Mouse (Mus musculus) stomach, postnatal 0 days (tissue): ENCODE results near the gene Mrpl39. TPM values are rescaled to one million over a fixed set of nuclear protein-coding genes. Genes with fewer than 3 reads are reported as not detected.

Experiments
- ATAC-seq: fragments of 200-750 bp; cut with Nextera tagmentation; 2 replicates; pipeline ENCODE4 v1.8.0; 2017; ENCODE audit not compliant: low FRiP score, low TSS enrichment
- DNase-seq: peaks from one replicate; pipeline ENCODE4 v3.0.0-alpha.2; 2016; ENCODE audit warnings: low spot score
- H3K27ac ChIP-seq: fragments of 300-500 bp; sonication (generic); replicated peaks from 2 replicates; pipeline ENCODE4 v1.5.1; 2014; ENCODE audit warnings: mild to moderate bottlenecking, control low read depth
- H3K27me3 ChIP-seq: fragments of 300-500 bp; sonication (generic); 2 replicates; pipeline ENCODE4 v1.6.1; 2014; ENCODE audit warnings: low read length; ENCODE audit not compliant: control insufficient read depth, insufficient read depth
- H3K36me3 ChIP-seq: fragments of 300-500 bp; sonication (generic); 2 replicates; pipeline ENCODE4 v1.6.1; 2014; ENCODE audit warnings: low read length, mixed read lengths; ENCODE audit not compliant: control insufficient read depth, insufficient read depth
- H3K4me1 ChIP-seq: fragments of 300-500 bp; sonication (generic); replicated peaks from 2 replicates; pipeline ENCODE4 v1.6.1; 2014; ENCODE audit warnings: antibody characterized with exemption; ENCODE audit not compliant: control insufficient read depth, insufficient read depth
- H3K4me2 ChIP-seq: fragments of 300-500 bp; sonication (generic); replicated peaks from 2 replicates; pipeline ENCODE4 v1.6.1; 2014; ENCODE audit warnings: low read depth, mild to moderate bottlenecking, control low read depth, moderate library complexity
- H3K4me3 ChIP-seq: fragments of 300-500 bp; sonication (generic); 2 replicates; pipeline ENCODE4 v1.5.1; 2014; ENCODE audit warnings: low read depth, low read length, control low read depth
- H3K9ac ChIP-seq: fragments of 300-500 bp; sonication (generic); 2 replicates; pipeline ENCODE4 v1.6.1; 2014; ENCODE audit warnings: mild to moderate bottlenecking, low read length, control low read depth, mixed read lengths
- H3K9me3 ChIP-seq: fragments of 300-500 bp; sonication (generic); 2 replicates; pipeline ENCODE4 v1.6.1; 2016; ENCODE audit warnings: low read length; ENCODE audit not compliant: control insufficient read depth
- CTCF ChIP-seq: IDR thresholded peaks from 2 replicates; pipeline ENCODE4 v1.5.1; 2016; ENCODE audit warnings: antibody characterized with exemption, low read depth, mild to moderate bottlenecking, moderate library complexity
- EP300 ChIP-seq: optimal IDR thresholded peaks from 2 replicates; pipeline ENCODE3; 2016; ENCODE audit warnings: antibody characterized with exemption
- WGBS: fragments of 180-500 bp; shearing (Covaris S2); extraction: QIAGEN DNeasy Blood & Tissue Kit; methylation state at CpG from one replicate; pipeline ENCODE4 v1.1.7; 2014; 5-methylcytosine and 5-hydroxymethylcytosine counted together
- polyA plus RNA-seq: library from polyadenylated mRNA; unstranded; fragments of >200 nt; fragmentation: Nextera tagmentation; extraction: Ambion mirVana; gene quantifications from 2 replicates; pipeline ENCODE4 v1.2.1, GENCODE M21; 2015

The Mrpl39 gene
- polyA plus RNA-seq, 1 experiment from 2014 or later: 31.2 TPM

DNA sequence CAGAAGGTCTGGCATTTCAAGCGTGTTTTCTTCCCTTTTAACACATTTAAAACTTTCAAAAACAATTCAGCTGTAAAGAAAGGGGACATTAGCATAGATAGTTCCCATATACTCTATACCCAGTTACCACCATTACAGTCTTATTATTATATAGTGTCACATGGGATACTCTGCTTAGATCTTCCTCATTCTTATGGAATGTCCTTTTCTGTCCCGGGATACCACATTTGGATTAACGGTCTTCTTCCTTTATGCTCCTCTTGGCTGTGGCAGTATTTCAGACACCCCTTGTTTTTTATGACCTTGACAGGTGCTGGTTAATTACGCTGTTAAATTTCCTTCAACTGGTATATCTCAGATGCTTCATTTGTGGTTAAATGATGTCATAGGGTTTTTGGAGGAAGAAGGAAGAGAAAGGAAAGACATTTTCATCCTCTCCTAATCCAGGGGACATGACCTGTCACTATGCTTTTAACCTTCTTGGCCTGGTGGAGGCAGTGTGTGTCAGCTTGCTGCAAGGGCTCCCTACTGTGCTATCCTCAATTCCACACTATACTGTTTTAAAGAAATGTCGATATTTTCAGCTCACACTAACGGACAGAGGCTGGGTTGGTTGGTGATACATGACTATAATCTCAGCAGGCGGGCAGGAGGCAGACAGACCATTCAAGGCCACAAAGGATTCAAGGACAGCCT, 40.7 kb upstream of the Mrpl39 start:
- TF ChIP-seq EP300: no peak
- TF ChIP-seq CTCF: peak; percentile 49
- no peaks in the 10 kb centered on the region for H3K9me3 ChIP-seq
- no peak overlapping the region for H3K9ac ChIP-seq
- WGBS: 62% methylated on average over 7 of the region's 7 CpGs
- DNase-seq (no peak), ATAC-seq (no peak)
- H3K4me2 ChIP-seq: no peak overlapping the region
- no peak overlapping the region for H3K27ac ChIP-seq
- no peaks in the 10 kb centered on the region for H3K4me1 ChIP-seq
- H3K27me3 ChIP-seq: no peaks in the 10 kb centered on the region
- no peaks in the 10 kb centered on the region for H3K36me3 ChIP-seq
- no peak overlapping the region; the same call in 1 of the 2 replicates for H3K4me3 ChIP-seq

DNA sequence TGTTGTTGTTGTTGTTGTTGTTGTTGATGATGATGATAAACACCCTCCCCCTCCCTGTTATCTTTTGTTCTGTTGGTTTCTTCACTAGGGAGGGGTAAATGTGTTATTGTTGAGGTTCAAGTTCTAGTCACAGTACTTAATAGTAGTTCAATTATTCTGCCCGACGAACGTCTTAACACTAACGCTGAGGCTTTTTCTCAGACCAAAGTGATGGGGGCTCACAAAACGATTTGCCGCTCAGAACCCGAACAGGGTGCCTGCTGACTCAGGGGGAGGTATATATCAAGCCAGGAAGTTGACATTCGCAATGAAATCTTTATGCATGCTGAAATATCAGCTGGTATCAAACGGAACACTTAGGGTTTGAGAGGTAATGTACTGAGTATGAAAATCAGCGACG, 39.8 kb upstream of the Mrpl39 start:
- no peaks in the 10 kb centered on the region for H3K36me3 ChIP-seq
- no peaks in the 10 kb centered on the region for H3K4me1 ChIP-seq
- TF ChIP-seq CTCF: no peak
- TF ChIP-seq EP300: no peak
- WGBS: 41% methylated on average over 11 of the region's 11 CpGs
- peak overlapping the region; percentile 59 for H3K4me3 ChIP-seq
- no peak for DNase-seq
- peak overlapping the region; percentile 98 for H3K4me2 ChIP-seq
- no peak overlapping the region for H3K27ac ChIP-seq
- no peak for ATAC-seq
- H3K9ac ChIP-seq: no peak overlapping the region
- no peaks in the 10 kb centered on the region for H3K9me3 ChIP-seq
- H3K27me3 ChIP-seq: no peaks in the 10 kb centered on the region

- Histone ChIP-seq H3K4me3 (peak overlapping the region; percentile 59), H3K27me3 (no peaks in the 10 kb centered on the region), H3K4me1 (no peaks in the 10 kb centered on the region), H3K9me3 (no peaks in the 10 kb centered on the region), H3K9ac (peak overlapping the region; percentile 56), H3K4me2 (peak overlapping the region; percentile 98), H3K36me3 (no peaks in the 10 kb centered on the region), H3K27ac (peak overlapping the region; percentile 45; the same call in 1 of the 2 replicates)
- 2% methylated on average over 23 of the region's 23 CpGs for WGBS
- no peak for ATAC-seq
- peak; percentile 23 for DNase-seq
- TF ChIP-seq EP300: no peak
- TF ChIP-seq CTCF: no peak
Observed at GRCm38 (mm10) chr16:84774761-84775231, 39.3 kb upstream of the Mrpl39 start.

GRCm38 (mm10) chr16:84774003-84774703, 38.6 kb upstream of the Mrpl39 start, which contains the start of gene Jam2:
TSS of gene Jam2 (plus strand) at chr16:84774123.
- peak within 1 kb of the TSS; percentile 56 for H3K9ac ChIP-seq
- no peaks in the 10 kb centered on the region for H3K27me3 ChIP-seq
- no peaks in the 10 kb centered on the region for H3K4me1 ChIP-seq
- no peaks in the 10 kb centered on the region for H3K9me3 ChIP-seq
- under 1% methylated on average over 42 of the region's 43 CpGs for WGBS
- no peaks in the 10 kb centered on the region for H3K36me3 ChIP-seq
- peak; percentile 64 for ATAC-seq
- peak within 1 kb of the TSS; percentile 59 for H3K4me3 ChIP-seq
- peak within 1 kb of the TSS; percentile 98 for H3K4me2 ChIP-seq
- TF ChIP-seq CTCF: no peak
- peak; percentile 41 for DNase-seq
- peak within 1 kb of the TSS; percentile 45 for H3K27ac ChIP-seq

GRCm38 (mm10) chr16:84773268-84773861, 37.8 kb upstream of the Mrpl39 start:
- no peak overlapping the region for H3K27ac ChIP-seq
- DNase-seq (no peak), ATAC-seq (no peak)
- H3K36me3 ChIP-seq: no peaks in the 10 kb centered on the region
- H3K4me1 ChIP-seq: no peaks in the 10 kb centered on the region
- peak overlapping the region; percentile 98 for H3K4me2 ChIP-seq
- WGBS: 5% methylated on average over 15 of the region's 15 CpGs
- H3K27me3 ChIP-seq: no peaks in the 10 kb centered on the region
- H3K4me3 ChIP-seq: peak overlapping the region; percentile 59
- no peaks in the 10 kb centered on the region for H3K9me3 ChIP-seq
- no peak overlapping the region for H3K9ac ChIP-seq
- TF ChIP-seq EP300 (no peak), CTCF (no peak)
